Mouse (Mus musculus) G1E (cell line): Measurements from ENCODE around the gene Slc22a14.

ENCODE experiments used
- CTCF ChIP-seq: IDR thresholded peaks from 2 replicates; pipeline ENCODE4 v1.5.1; 2012; ENCODE audit warnings: low read depth, low read length, inconsistent platforms, mixed read lengths
- GATA1 ChIP-seq: IDR thresholded peaks from 2 replicates; pipeline ENCODE4 v1.6.1; 2012; ENCODE audit warnings: borderline replicate concordance, low read length, inconsistent platforms, mixed read lengths
- POLR2AphosphoS5 ChIP-seq: IDR thresholded peaks from 2 replicates; pipeline ENCODE4 v1.6.1; 2012; ENCODE audit warnings: low read depth, low read length, inconsistent platforms; ENCODE audit not compliant: insufficient replicate concordance

GRCm38 (mm10) chr9:119352060-119352459 is 13.3 kb downstream of the Slc22a14 start:
- TF ChIP-seq CTCF (peak; percentile 60), POLR2AphosphoS5 (no peak), GATA1 (no peak)
